In genomic region chr9:22475424-22475868, GRCm38 (mm10) we compare ENCODE assay signal across 8 mouse cellular contexts. TPM values are rescaled to one million over a fixed set of nuclear protein-coding genes. Genes with fewer than 3 reads are reported as not detected.
DNase-seq lines count a peak whose midpoint lies in the region; ATAC-seq lines count a peak whose summit lies in the region.

Gene Bbs9 (plus strand): TSS chr9:22475715.

- H3K4me1 ChIP-seq in intestine, embryonic 14.5 days (replicated peaks; ENCODE audit: control insufficient read depth, insufficient read depth, low read length), result peaks cover 7% of the 10 kb centered on the region

- intact Hi-C loops in left cerebral cortex, postnatal 14 days (cut with DNase I), result no loop called here

- WGBS in intestine, embryonic 14.5 days, result under 1% methylated on average over 25 of the region's 25 CpGs

- no peaks in the 10 kb centered on the region for H3K36me3 ChIP-seq in intestine, embryonic 14.5 days (ENCODE audit: control insufficient read depth, insufficient read depth, low read length)

- DNase-seq in adrenal gland, adult 18-20 months (ENCODE audit: low spot score in 2 of 2), result peak; percentile 83 to 89
- peak; percentile 95 for DNase-seq in embryo, embryonic 11 days
- DNase-seq in gastrocnemius, postnatal 25 days, result peak; percentile 92
- DNase-seq in intestine, embryonic 14.5 days (ENCODE audit: low spot score), result peak; percentile 93
- DNase-seq in left cerebral cortex, postnatal 14 days (ENCODE audit: low spot score in 2 of 2), result peak; percentile 95 to 98
- DNase-seq in mesoderm, embryonic 11.5 days (ENCODE audit: low read depth, low spot score), result peak; percentile 95
- peak; percentile 95 to 96 for DNase-seq in right cerebral cortex, postnatal 36 days (ENCODE audit: low spot score in 2 of 2)
- peak; percentile 97 for DNase-seq in yolk sac, embryonic 10.5 days (ENCODE audit: low spot score)

- peak within 1 kb of the TSS; percentile 44 for H3K27ac ChIP-seq in intestine, embryonic 14.5 days (ENCODE audit: low read depth)

- peak within 1 kb of the TSS; percentile 97 for H3K4me2 ChIP-seq in intestine, embryonic 14.5 days (ENCODE audit: low read length)

- H3K4me3 ChIP-seq in intestine, embryonic 14.5 days (ENCODE audit: low read depth, low read length), result peak within 1 kb of the TSS; percentile 84

- peak; percentile 99 for ATAC-seq in intestine, embryonic 14.5 days (replicated peaks; ENCODE audit: low FRiP score, low TSS enrichment, low read depth)

- H3K9ac ChIP-seq in intestine, embryonic 14.5 days (ENCODE audit: low read length), result peak within 1 kb of the TSS; percentile 55

- no peaks in the 10 kb centered on the region for H3K27me3 ChIP-seq in intestine, embryonic 14.5 days (replicated peaks; ENCODE audit: control insufficient read depth, insufficient read depth, low read length)

- no peaks in the 10 kb centered on the region for H3K9me3 ChIP-seq in intestine, embryonic 14.5 days (ENCODE audit: control insufficient read depth, low read length)

RNA-seq across cellular contexts. Expression of gene Bbs9, which starts in this region (rescaled TPM):
- 10 to 100 TPM; 12.5 to 16.5 TPM for total RNA-seq in adrenal gland, adult 18-20 months (2021)
- total RNA-seq in gastrocnemius, postnatal 25 days (2021), result 1 to 10 TPM; 7.3 to 7.8 TPM
- polyA plus RNA-seq in intestine, embryonic 14.5 days (2014; fragmentation: Nextera tagmentation; extraction: Ambion mirVana), result 14.2 and 18.6 TPM in 2 replicates
- 10 to 100 TPM; 24.6 to 28.3 TPM for total RNA-seq in left cerebral cortex, postnatal 14 days (2021)

Comparison
In these comparisons a context has a peak if more than half of its experiments do, and no peak if none do; other contexts are left out.
1. Peak in every context shown above with its lines: DNase-seq, ATAC-seq, H3K4me3 ChIP-seq and H3K27ac ChIP-seq.